Mouse (Mus musculus): ENCODE data around the gene Cacna1d. TPM values are rescaled to one million over a fixed set of nuclear protein-coding genes. Genes with fewer than 3 reads are reported as not detected.

Cacna1d gene
- total RNA-seq, 2 experiments from 2014 or later, result 50.9 to 52.4 TPM

- no peak for DNase-seq (ENCODE audit: low spot score in 2 of 2)
These were observed 496.3 kb downstream of the Cacna1d start for GRCm38 (mm10) chr14:29994976-29995375.

Other genes starting within 250 kb of the Cacna1d start
- 10 to 100 TPM; 19.0 to 20.1 TPM for gene Dcp1a, start 11.9 kb downstream of the Cacna1d start, total RNA-seq (2021)
- 100 to 1,000 TPM; 208 to 226 TPM for gene Tkt, start 56.9 kb upstream of the Cacna1d start, total RNA-seq (2021)
- 10 to 100 TPM; 37.2 to 38.6 TPM for gene Prkcd, start 134.8 kb upstream of the Cacna1d start, total RNA-seq (2021)
- gene Rft1, start 162.9 kb upstream of the Cacna1d start, total RNA-seq (2021), result 10 to 100 TPM; 10.2 to 11.2 TPM
- 10 to 100 TPM; 22.8 to 25.2 TPM for gene Sfmbt1, start 223.4 kb upstream of the Cacna1d start, total RNA-seq (2021)

Measured in layer of hippocampus, postnatal 10 days (tissue).